Mouse (Mus musculus) small intestine, adult 2 months (tissue): ENCODE measurements around the gene Dop1b. TPM values are rescaled to one million over a fixed set of nuclear protein-coding genes. Genes with fewer than 3 reads are reported as not detected.
A peak's percentile ranks its signal among the peaks of the same experiment; 100 is the strongest.

Experiments
- H3K27ac ChIP-seq: fragments of 200-500 bp; 2 replicates; pipeline ENCODE4 v1.5.1; 2012; ENCODE audit warnings: low read depth, low read length, control low read depth, inconsistent platforms; ENCODE audit not compliant: insufficient read depth
- H3K27me3 ChIP-seq: fragments of 200-500 bp; 2 replicates; pipeline ENCODE4 v1.6.1; 2012; ENCODE audit warnings: mild to moderate bottlenecking, moderate library complexity, low read length, inconsistent platforms; ENCODE audit not compliant: control insufficient read depth, insufficient read depth
- H3K36me3 ChIP-seq: fragments of 200-500 bp; 2 replicates; pipeline ENCODE4 v1.6.1; 2012; ENCODE audit warnings: mild to moderate bottlenecking, low read length, control low read depth, inconsistent platforms; ENCODE audit not compliant: control insufficient read depth, insufficient read depth
- H3K4me1 ChIP-seq: fragments of 200-500 bp; 2 replicates; pipeline ENCODE4 v1.6.1; 2012; ENCODE audit warnings: low read length, inconsistent platforms, mixed read lengths; ENCODE audit not compliant: control insufficient read depth, insufficient read depth, insufficient read length
- H3K4me3 ChIP-seq: fragments of 200-500 bp; 2 replicates; pipeline ENCODE4 v1.5.1; 2012; ENCODE audit warnings: low read depth, mild to moderate bottlenecking, control low read depth, inconsistent platforms, low read length, moderate library complexity
- CTCF ChIP-seq: fragments of 200-500 bp; IDR thresholded peaks from 2 replicates; pipeline ENCODE4 v1.5.1; 2012; ENCODE audit warnings: low read depth, mild to moderate bottlenecking, control low read depth, inconsistent platforms, low read length, moderate library complexity, mixed read lengths; ENCODE audit not compliant: insufficient replicate concordance, insufficient read length; ENCODE audit errors: extremely low read depth
- POLR2A ChIP-seq: fragments of 200-500 bp; IDR thresholded peaks from 2 replicates; pipeline ENCODE4 v1.6.1; 2012; ENCODE audit warnings: low read depth, mild to moderate bottlenecking, control low read depth, inconsistent platforms, low read length, moderate library complexity
- WGBS: fragments of 180-500 bp; shearing (Covaris S2); methylation state at CpG from one replicate; pipeline ENCODE4 v1.1.7; 2018; 5-methylcytosine and 5-hydroxymethylcytosine counted together
- polyA plus RNA-seq: library from polyadenylated mRNA; depleted of rRNA; stranded (reverse); fragments of >200 nt; gene quantifications from 2 replicates; pipeline ENCODE4 v1.2.3, GENCODE M21; 2012

Gene Dop1b
- polyA plus RNA-seq, 1 experiment, result 94.1 TPM

DNA sequence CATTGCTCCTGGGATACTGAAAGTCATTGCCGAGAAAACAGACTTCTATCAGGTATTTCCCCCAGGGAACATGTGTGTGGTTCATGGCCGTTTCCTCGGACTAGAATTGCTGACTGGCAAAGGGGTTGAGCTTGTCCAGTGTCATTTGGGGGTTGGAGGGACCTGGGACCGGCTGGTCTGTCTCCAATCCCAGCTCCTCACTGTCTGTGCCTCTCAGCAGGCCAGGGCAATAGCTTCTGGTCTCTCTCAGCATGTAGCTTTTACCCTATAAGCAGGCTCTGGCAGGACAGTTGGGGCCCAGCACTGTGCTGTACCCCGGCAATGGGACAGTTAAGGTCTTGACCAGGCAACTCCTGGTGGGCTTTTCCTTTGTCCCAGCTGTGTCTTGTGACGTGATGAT, 51.7 kb downstream of the Dop1b start:
- Histone ChIP-seq H3K4me1 (no peaks in the 10 kb centered on the region), H3K27me3 (no peaks in the 10 kb centered on the region), H3K36me3 (peaks cover 89% of the 10 kb centered on the region), H3K27ac (no peak overlapping the region), H3K4me3 (no peak overlapping the region)
- 90% methylated on average over 6 of the region's 6 CpGs for WGBS
- TF ChIP-seq CTCF, result no peak
- TF ChIP-seq POLR2A, result no peak

DNA sequence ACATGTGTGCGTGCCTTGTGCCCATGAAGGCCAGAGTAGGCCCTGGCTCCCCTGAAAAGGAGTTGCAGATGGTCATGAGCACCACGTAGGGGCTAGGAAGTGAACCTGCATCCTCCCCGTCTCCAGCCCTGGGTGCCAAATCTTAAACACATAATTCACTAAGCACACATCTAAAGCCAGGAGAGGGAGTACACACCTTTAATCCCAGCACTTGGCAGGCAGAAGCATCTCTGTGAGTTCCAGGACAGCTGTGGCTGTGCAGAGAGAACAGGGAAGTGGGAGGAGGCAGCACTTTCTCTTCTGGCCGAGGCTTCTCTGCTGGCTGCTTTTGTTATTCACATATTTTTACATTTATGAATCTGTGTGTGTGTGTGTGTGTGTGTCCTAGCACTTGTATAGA, 52.9 kb downstream of the Dop1b start:
- TF ChIP-seq POLR2A (no peak), CTCF (no peak)
- WGBS, result 58% methylated on average over 4 of the region's 4 CpGs
- Histone ChIP-seq H3K36me3 (peaks cover 89% of the 10 kb centered on the region), H3K27ac (no peak overlapping the region), H3K27me3 (no peaks in the 10 kb centered on the region), H3K4me3 (no peak overlapping the region), H3K4me1 (no peaks in the 10 kb centered on the region)

GRCm38 (mm10) chr16:93766956-93767355, 55.3 kb downstream of the Dop1b start:
- Histone ChIP-seq H3K4me1 (no peaks in the 10 kb centered on the region), H3K4me3 (no peak overlapping the region), H3K36me3 (peaks cover 88% of the 10 kb centered on the region), H3K27me3 (no peaks in the 10 kb centered on the region), H3K27ac (no peak overlapping the region)
- no peak for TF ChIP-seq POLR2A
- peak; percentile 48; the same call in 1 of the 2 replicates for TF ChIP-seq CTCF
- WGBS, result 58% methylated on average over 4 of the region's 4 CpGs

- H3K36me3 ChIP-seq, result peaks cover 82% of the 10 kb centered on the region
- H3K27me3 ChIP-seq, result no peaks in the 10 kb centered on the region
- H3K4me3 ChIP-seq, result no peak overlapping the region
- 76% methylated on average over 6 of the region's 6 CpGs for WGBS
- no peak overlapping the region for H3K27ac ChIP-seq
- no peaks in the 10 kb centered on the region for H3K4me1 ChIP-seq
- TF ChIP-seq CTCF (no peak), POLR2A (no peak)
These were observed 55.8 kb downstream of the Dop1b start for GRCm38 (mm10) chr16:93767548-93767947.

GRCm38 (mm10) chr16:93769621-93770020, 57.9 kb downstream of the Dop1b start:
- 86% methylated on average over 15 of the region's 15 CpGs for WGBS
- Histone ChIP-seq H3K27ac (no peak overlapping the region), H3K4me1 (no peaks in the 10 kb centered on the region), H3K36me3 (peaks cover 78% of the 10 kb centered on the region), H3K4me3 (no peak overlapping the region), H3K27me3 (no peaks in the 10 kb centered on the region)
- TF ChIP-seq POLR2A (no peak), CTCF (no peak)

DNA sequence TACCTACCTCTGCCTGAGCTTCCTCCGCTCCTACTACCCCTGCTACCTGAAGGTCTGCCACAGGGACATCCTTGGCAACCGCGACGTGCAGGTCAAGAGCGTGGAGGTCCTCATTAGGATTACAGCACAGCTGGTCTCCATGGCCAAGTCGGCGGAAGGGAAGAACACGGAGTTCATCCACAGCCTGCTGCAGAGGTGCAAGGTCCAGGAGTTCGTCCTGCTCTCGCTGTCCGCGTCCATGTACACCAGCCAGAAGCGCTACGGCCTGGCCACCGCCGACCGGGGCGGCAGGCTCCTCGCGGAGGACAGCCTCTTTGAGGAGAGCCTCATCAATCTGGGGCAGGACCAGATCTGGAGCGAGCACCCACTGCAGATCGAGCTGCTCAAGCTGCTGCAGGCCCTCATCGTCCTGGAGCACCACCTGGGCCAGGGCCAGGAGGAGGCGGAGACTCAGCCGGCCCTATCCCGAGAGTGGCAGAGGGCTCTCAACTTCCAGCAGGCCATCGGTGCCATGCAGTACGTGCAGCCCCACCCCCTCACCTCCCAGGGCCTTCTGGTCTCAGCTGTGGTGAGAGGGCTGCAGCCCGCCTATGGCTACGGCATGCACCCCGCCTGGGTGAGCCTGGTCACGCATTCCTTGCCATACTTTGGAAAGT, 58.7 kb downstream of the Dop1b start:
- H3K27ac ChIP-seq, result no peak overlapping the region
- 81% methylated on average over 32 of the region's 32 CpGs for WGBS
- H3K4me1 ChIP-seq, result no peaks in the 10 kb centered on the region
- no peak overlapping the region for H3K4me3 ChIP-seq
- peaks cover 74% of the 10 kb centered on the region for H3K36me3 ChIP-seq
- no peak for TF ChIP-seq POLR2A
- TF ChIP-seq CTCF, result no peak
- H3K27me3 ChIP-seq, result no peaks in the 10 kb centered on the region

GRCm38 (mm10) chr16:93774658-93775057, 63.0 kb downstream of the Dop1b start:
- no peak overlapping the region for H3K27ac ChIP-seq
- peaks cover 60% of the 10 kb centered on the region for H3K36me3 ChIP-seq
- no peak overlapping the region for H3K4me3 ChIP-seq
- TF ChIP-seq POLR2A, result no peak
- TF ChIP-seq CTCF, result no peak
- H3K4me1 ChIP-seq, result no peaks in the 10 kb centered on the region
- WGBS, result 93% methylated on average over 5 of the region's 5 CpGs
- no peaks in the 10 kb centered on the region for H3K27me3 ChIP-seq
